Mouse (Mus musculus): ENCODE measurements around the gene Pgc.

Pgc gene

GRCm38 (mm10) chr17:47708972-47709371 is 17.7 kb upstream of the Pgc start:
- no peak for DNase-seq (ENCODE audit: low spot score in 2 of 2)

GRCm38 (mm10) chr17:47710036-47710435 is 16.6 kb upstream of the Pgc start:
- no peak for DNase-seq (ENCODE audit: low spot score in 2 of 2)

GRCm38 (mm10) chr17:47711883-47712282 is 14.8 kb upstream of the Pgc start:
- DNase-seq (ENCODE audit: low spot score in 2 of 2) = no peak

- no peak for DNase-seq (ENCODE audit: low spot score in 2 of 2)
Measured at GRCm38 (mm10) chr17:47712889-47713571, 13.6 kb upstream of the Pgc start.

- no peak for DNase-seq (ENCODE audit: low spot score in 2 of 2)
Measured at GRCm38 (mm10) chr17:47715037-47715436, 11.6 kb upstream of the Pgc start.

- no peak for DNase-seq (ENCODE audit: low spot score in 2 of 2)
Measured at GRCm38 (mm10) chr17:47721183-47721582, 5.5 kb upstream of the Pgc start.

- no peak for DNase-seq (ENCODE audit: low spot score in 2 of 2)
Measured at GRCm38 (mm10) chr17:47730633-47731575, 4.3 kb downstream of the Pgc start.

- DNase-seq (ENCODE audit: low spot score in 2 of 2) = no peak
Measured at GRCm38 (mm10) chr17:47735553-47736100, 9.0 kb downstream of the Pgc start.

- peak; percentile 95 to 98 for DNase-seq (ENCODE audit: low spot score in 2 of 2)
Measured at GRCm38 (mm10) chr17:47736856-47737255, 10.2 kb downstream of the Pgc start, which contains the start of gene Tfeb. Gene Tfeb, plus strand, starts transcription at chr17:47737030.

GRCm38 (mm10) chr17:47737271-47738065 is 10.8 kb downstream of the Pgc start:
- peak; percentile 48 to 54 for DNase-seq (ENCODE audit: low spot score in 2 of 2)

GRCm38 (mm10) chr17:47738066-47738878 is 11.6 kb downstream of the Pgc start:
- DNase-seq (ENCODE audit: low spot score in 2 of 2) = no peak

- DNase-seq (ENCODE audit: low spot score in 2 of 2) = no peak
Measured at GRCm38 (mm10) chr17:47738879-47739798, 12.5 kb downstream of the Pgc start.

GRCm38 (mm10) chr17:47740186-47740585 is 13.5 kb downstream of the Pgc start:
- DNase-seq (ENCODE audit: low spot score in 2 of 2) = no peak

GRCm38 (mm10) chr17:47742991-47743734 is 16.5 kb downstream of the Pgc start:
- no peak for DNase-seq (ENCODE audit: low spot score in 2 of 2)

GRCm38 (mm10) chr17:47744086-47744485 is 17.4 kb downstream of the Pgc start:
- no peak for DNase-seq (ENCODE audit: low spot score in 2 of 2)

- DNase-seq (ENCODE audit: low spot score in 2 of 2) = no peak
Measured at GRCm38 (mm10) chr17:47744746-47745368, 18.2 kb downstream of the Pgc start.

GRCm38 (mm10) chr17:47748791-47749553 is 22.3 kb downstream of the Pgc start:
- DNase-seq (ENCODE audit: low spot score in 2 of 2) = no peak

GRCm38 (mm10) chr17:47749626-47750025 is 23.0 kb downstream of the Pgc start:
- no peak for DNase-seq (ENCODE audit: low spot score in 2 of 2)

Data from frontal cortex, postnatal 25 days (tissue).